Mouse (Mus musculus): ENCODE measurements at regions not wholly inside any gene's neighbourhood (a gene's known extent, or its start where the extent isn't known, plus 50 kb on each side); places are given as distances from the start of the nearest gene placed in this dataset.

DNA sequence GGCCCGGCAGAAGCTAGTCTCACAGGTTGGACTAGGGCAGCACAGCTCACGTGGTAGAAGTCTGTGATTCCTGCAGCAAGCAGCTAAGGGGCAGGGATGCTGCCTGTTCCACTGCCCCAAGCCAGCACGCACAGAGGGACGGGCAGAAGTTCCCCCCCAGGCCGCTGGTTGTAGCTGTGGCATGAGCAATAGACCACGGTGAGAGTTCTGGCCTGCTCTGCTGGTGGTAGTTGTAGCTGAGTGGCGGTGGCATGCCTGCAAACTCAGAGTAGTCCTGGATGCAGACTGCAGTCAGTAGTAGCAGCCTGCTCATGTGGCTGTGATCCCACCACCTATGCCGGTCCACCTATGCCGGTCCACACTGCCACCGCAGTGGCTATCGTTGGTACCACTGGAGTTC lies 71.5 kb upstream of the Rpl39l start:
- no peak for DNase-seq (ENCODE audit: low read depth, low spot score)

DNA sequence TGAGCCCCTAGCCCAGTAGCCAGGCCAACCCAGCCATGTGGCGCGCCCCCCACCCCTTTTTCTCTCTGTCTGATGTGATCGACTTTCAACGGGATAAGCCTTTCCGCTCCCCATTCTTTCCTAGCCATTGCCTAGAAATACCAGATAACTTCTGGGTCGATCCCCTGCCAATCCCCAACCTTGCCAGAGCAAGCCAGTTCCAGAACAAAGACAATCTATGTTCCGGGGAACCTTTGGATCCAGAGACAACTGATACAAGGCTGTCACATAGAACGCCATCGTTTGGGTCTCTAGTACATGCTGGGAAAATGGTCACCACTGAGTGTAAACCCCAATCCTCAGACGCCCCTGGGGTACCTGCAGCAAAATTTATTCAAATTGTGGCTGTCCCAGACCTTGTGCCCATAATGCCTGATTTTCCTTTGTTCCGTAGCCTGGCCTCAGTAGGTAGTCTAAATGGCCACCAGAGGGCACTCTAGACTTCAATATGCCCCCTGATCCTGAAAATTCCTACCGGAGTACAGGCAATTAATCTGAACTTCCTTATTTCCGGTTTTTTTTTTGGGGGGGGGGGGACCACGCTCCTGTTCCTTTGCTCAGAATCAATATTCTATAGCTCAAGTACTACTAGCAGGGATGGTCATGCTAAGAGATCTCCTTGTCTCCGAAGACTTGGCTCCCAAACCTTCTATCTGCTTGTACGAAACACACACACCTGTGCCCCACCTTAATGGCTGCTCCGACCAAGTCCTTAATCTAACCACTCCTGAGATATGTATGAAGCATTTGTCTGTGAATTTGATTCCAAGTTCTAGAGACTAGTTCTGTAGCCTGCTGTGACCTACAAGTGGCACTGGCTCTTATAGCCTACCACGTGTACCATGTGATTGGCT lies 81.3 kb upstream of the Rpl39l start:
- peak; percentile 59 for DNase-seq (ENCODE audit: low read depth, low spot score)

GRCm38 (mm10) chr16:10086341-10086740 lies 83.7 kb upstream of the Rpl39l start:
- no peak for DNase-seq (ENCODE audit: low read depth, low spot score)

- no peak for DNase-seq (ENCODE audit: low read depth, low spot score)
Observed at GRCm38 (mm10) chr16:10085429-10085828, 84.6 kb upstream of the Rpl39l start.

GRCm38 (mm10) chr16:10081751-10082150 lies 86.4 kb upstream of the Grin2a start:
- DNase-seq (ENCODE audit: low read depth, low spot score): no peak

DNA sequence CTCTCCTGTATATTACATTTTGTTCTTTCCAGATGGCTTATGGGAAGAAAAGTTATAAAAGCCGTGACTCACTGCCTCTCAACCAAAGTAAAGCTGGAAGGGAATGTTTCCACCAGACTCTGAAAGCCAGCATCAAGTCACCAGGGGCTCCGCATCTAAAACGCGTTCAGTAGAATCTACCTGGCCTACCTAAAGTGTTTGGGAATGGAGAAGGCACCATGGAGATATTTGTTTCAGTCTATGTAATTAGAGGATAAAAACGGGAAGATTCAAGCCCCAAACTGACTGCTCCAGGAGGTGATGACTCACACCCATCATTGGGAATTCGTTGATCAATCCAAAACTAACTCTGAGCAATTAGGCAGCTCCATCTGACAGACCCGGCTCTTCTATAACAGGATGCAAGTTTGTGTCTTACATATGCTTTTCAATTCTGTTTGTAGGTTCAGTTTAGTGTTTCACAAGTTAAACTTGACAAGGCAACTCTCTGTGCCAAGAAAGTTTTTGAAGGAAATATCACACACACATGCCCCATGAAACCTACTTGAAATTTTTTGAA lies 84.8 kb upstream of the Grin2a start:
- no peak for DNase-seq (ENCODE audit: low read depth, low spot score)

- DNase-seq (ENCODE audit: low read depth, low spot score): peak; percentile 47
Observed at GRCm38 (mm10) chr16:10073158-10073557, 77.8 kb upstream of the Grin2a start.

- no peak for DNase-seq (ENCODE audit: low read depth, low spot score)
Observed at GRCm38 (mm10) chr16:10063491-10063890, 68.1 kb upstream of the Grin2a start.

- no peak for DNase-seq (ENCODE audit: low read depth, low spot score)
Observed at GRCm38 (mm10) chr16:10058094-10058493, 62.7 kb upstream of the Grin2a start.

Data from embryo, embryonic 11.5 days (tissue).